Mouse (Mus musculus) C2C12 (cell line): ENCODE data around the gene Rbpjl.

Experiments used
- CEBPB ChIP-seq: IDR thresholded peaks from one replicate; pipeline ENCODE4 v1.6.1; 2011; ENCODE audit warnings: low read depth, mild to moderate bottlenecking, control low read depth, moderate library complexity
- CTCF ChIP-seq: IDR thresholded peaks from one replicate; pipeline ENCODE4 v1.5.1; 2011; ENCODE audit not compliant: control insufficient read depth, insufficient read depth, insufficient read length
- FOSL1 ChIP-seq: IDR thresholded peaks from one replicate; pipeline ENCODE4 v1.8.0; 2011; ENCODE audit warnings: mild to moderate bottlenecking, low read length; ENCODE audit not compliant: poor library complexity, insufficient read depth, severe bottlenecking
- MAX ChIP-seq: IDR thresholded peaks from one replicate; pipeline ENCODE4 v1.6.1; 2011; ENCODE audit warnings: mild to moderate bottlenecking, control low read depth
- MYOD1 ChIP-seq: IDR thresholded peaks from one replicate; pipeline ENCODE4 v1.6.1; 2011; ENCODE audit warnings: low read depth; ENCODE audit not compliant: control insufficient read depth, insufficient read length
- MYOG ChIP-seq: IDR thresholded peaks from one replicate; pipeline ENCODE4 v1.6.1; 2011; ENCODE audit not compliant: control insufficient read depth, insufficient read length; ENCODE audit errors: extremely low read depth
- USF1 ChIP-seq: IDR thresholded peaks from one replicate; pipeline ENCODE4 v1.6.1; 2011; ENCODE audit warnings: low read depth, mild to moderate bottlenecking, control low read depth, moderate library complexity

GRCm38 (mm10) chr2:164431676-164432465, 28.9 kb downstream of the Rbpjl start:
- no peak for TF ChIP-seq MYOG
- no peak for TF ChIP-seq CTCF
- TF ChIP-seq USF1: no peak
- TF ChIP-seq MAX: no peak
- no peak for TF ChIP-seq CEBPB
- peak; percentile 32 for TF ChIP-seq FOSL1
- TF ChIP-seq MYOD1: peak; percentile 4
